Mouse (Mus musculus): ENCODE results near the gene Spag9.

GRCm38 (mm10) chr11:94135581-94136001, 139.7 kb downstream of the Spag9 start:
- TF ChIP-seq POLR2A (IDR thresholded peaks at IDR 0.05; ENCODE audit: low read depth, low read length) (no peak), CTCF (conservative IDR thresholded peaks at IDR 0.05; ENCODE audit: insufficient read depth, insufficient read length, low read depth, low read length) (no peak)

All from kidney, adult 2 months (tissue).